Mouse (Mus musculus): ENCODE results near the gene Actr3b. TPM values are rescaled to one million over a fixed set of nuclear protein-coding genes. Genes with fewer than 3 reads are reported as not detected.
"Not testable (repeated sequence)": the region's sequence is repeated elsewhere in the genome, so short reads cannot be mapped to it uniquely, and the experiment has no call there.

Gene Actr3b
- polyA plus RNA-seq (2015; fragmentation: Nextera tagmentation; extraction: Ambion mirVana): 30.8 and 31.6 TPM in 2 replicates

GRCm38 (mm10) chr5:25759460-25760409, at the start of gene Actr3b:
TSS of gene Actr3b (plus strand) at chr5:25759997.
- peaks cover 27% of the 10 kb centered on the region for H3K4me1 ChIP-seq (ENCODE audit: control insufficient read depth, insufficient read depth, low read length)
- H3K9ac ChIP-seq (ENCODE audit: low read length): peak within 1 kb of the TSS; percentile 86
- H3K9me3 ChIP-seq (replicated peaks; ENCODE audit: control insufficient read depth, low read length): no peaks in the 10 kb centered on the region
- 2% methylated on average over 45 of the region's 45 CpGs for WGBS
- H3K4me3 ChIP-seq (ENCODE audit: low read length): peak within 1 kb of the TSS; percentile 89
- H3K4me2 ChIP-seq (ENCODE audit: low read depth, low read length): peak within 1 kb of the TSS; percentile 98
- H3K27me3 ChIP-seq (ENCODE audit: control insufficient read depth, insufficient read depth, low read length): 0 out of 2 replicates have a peak, but pooled peaks cover 2% of the 10 kb centered on the region
- H3K36me3 ChIP-seq (ENCODE audit: control insufficient read depth, insufficient read depth): no peaks in the 10 kb centered on the region
- H3K27ac ChIP-seq (ENCODE audit: low read length): peak within 1 kb of the TSS; percentile 77
- peak; percentile 95 for ATAC-seq (replicated peaks; ENCODE audit: extremely low read depth, insufficient read depth, low FRiP score)

- H3K4me1 ChIP-seq (ENCODE audit: control insufficient read depth, insufficient read depth, low read length); H3K9me3 ChIP-seq (replicated peaks; ENCODE audit: control insufficient read depth, low read length); H3K9ac ChIP-seq (ENCODE audit: low read length); H3K4me2 ChIP-seq (ENCODE audit: low read depth, low read length); ATAC-seq (replicated peaks; ENCODE audit: extremely low read depth, insufficient read depth, low FRiP score); H3K36me3 ChIP-seq (ENCODE audit: control insufficient read depth, insufficient read depth); H3K27me3 ChIP-seq (ENCODE audit: control insufficient read depth, insufficient read depth, low read length); H3K27ac ChIP-seq (ENCODE audit: low read length); H3K4me3 ChIP-seq (ENCODE audit: low read length): not testable (repeated sequence)
- WGBS: 77% methylated on average over 4 of the region's 4 CpGs
Measured at GRCm38 (mm10) chr5:25713001-25713706, 46.6 kb upstream of the Actr3b start.

GRCm38 (mm10) chr5:25719390-25719789, 40.4 kb upstream of the Actr3b start:
- Histone ChIP-seq H3K9me3 (replicated peaks; ENCODE audit: control insufficient read depth, low read length) (no peaks in the 10 kb centered on the region), H3K4me1 (ENCODE audit: control insufficient read depth, insufficient read depth, low read length) (no peaks in the 10 kb centered on the region), H3K4me2 (ENCODE audit: low read depth, low read length) (no peak overlapping the region), H3K36me3 (ENCODE audit: control insufficient read depth, insufficient read depth) (no peaks in the 10 kb centered on the region), H3K27me3 (ENCODE audit: control insufficient read depth, insufficient read depth, low read length) (no peaks in the 10 kb centered on the region), H3K4me3 (ENCODE audit: low read length) (no peak overlapping the region), H3K27ac (ENCODE audit: low read length) (no peak overlapping the region), H3K9ac (ENCODE audit: low read length) (no peak overlapping the region)
- no peak for ATAC-seq (replicated peaks; ENCODE audit: extremely low read depth, insufficient read depth, low FRiP score)
- 63% methylated on average over 4 of the region's 4 CpGs for WGBS

GRCm38 (mm10) chr5:25723016-25723415, 36.8 kb upstream of the Actr3b start:
- Histone ChIP-seq H3K9ac (ENCODE audit: low read length) (no peak overlapping the region), H3K4me1 (ENCODE audit: control insufficient read depth, insufficient read depth, low read length) (no peaks in the 10 kb centered on the region), H3K4me3 (ENCODE audit: low read length) (no peak overlapping the region), H3K27ac (ENCODE audit: low read length) (no peak overlapping the region), H3K27me3 (ENCODE audit: control insufficient read depth, insufficient read depth, low read length) (no peaks in the 10 kb centered on the region), H3K36me3 (ENCODE audit: control insufficient read depth, insufficient read depth) (no peaks in the 10 kb centered on the region), H3K9me3 (replicated peaks; ENCODE audit: control insufficient read depth, low read length) (no peaks in the 10 kb centered on the region), H3K4me2 (ENCODE audit: low read depth, low read length) (no peak overlapping the region)
- 85% methylated on average over 2 of the region's 2 CpGs for WGBS
- no peak for ATAC-seq (replicated peaks; ENCODE audit: extremely low read depth, insufficient read depth, low FRiP score)

DNA sequence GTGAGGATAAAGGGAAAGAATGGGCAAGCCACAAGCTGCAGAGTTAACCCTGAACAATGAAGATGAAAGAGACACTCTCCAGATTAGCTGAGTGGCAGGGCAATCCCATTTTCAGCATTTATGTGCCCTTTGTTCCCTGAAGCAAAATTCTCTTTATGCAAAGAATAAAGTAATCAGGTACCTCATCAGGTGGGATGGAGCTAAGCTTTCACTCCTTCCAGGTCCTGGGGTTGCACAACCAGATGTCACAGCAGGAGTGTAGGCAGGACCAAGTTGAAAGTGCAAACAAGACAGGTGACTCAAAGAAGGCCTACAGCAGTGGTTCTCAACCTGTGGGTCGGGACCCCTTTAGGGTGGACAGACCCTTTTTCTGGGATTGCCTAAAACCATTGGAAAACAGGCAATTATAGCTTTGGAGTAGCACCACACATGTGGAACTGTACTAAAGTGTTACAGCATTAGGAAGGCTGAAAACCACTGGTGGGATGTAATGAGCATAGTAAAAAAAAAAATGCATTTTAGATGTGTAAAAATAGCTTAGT, 35.6 kb upstream of the Actr3b start:
- Histone ChIP-seq H3K27me3 (ENCODE audit: control insufficient read depth, insufficient read depth, low read length) (no peaks in the 10 kb centered on the region), H3K27ac (ENCODE audit: low read length) (no peak overlapping the region), H3K9ac (ENCODE audit: low read length) (no peak overlapping the region), H3K9me3 (replicated peaks; ENCODE audit: control insufficient read depth, low read length) (no peaks in the 10 kb centered on the region), H3K4me3 (ENCODE audit: low read length) (no peak overlapping the region), H3K36me3 (ENCODE audit: control insufficient read depth, insufficient read depth) (no peaks in the 10 kb centered on the region), H3K4me1 (ENCODE audit: control insufficient read depth, insufficient read depth, low read length) (no peaks in the 10 kb centered on the region), H3K4me2 (ENCODE audit: low read depth, low read length) (no peak overlapping the region)
- 33% methylated on average over 1 of the region's 1 CpGs for WGBS
- no peak for ATAC-seq (replicated peaks; ENCODE audit: extremely low read depth, insufficient read depth, low FRiP score)

DNA sequence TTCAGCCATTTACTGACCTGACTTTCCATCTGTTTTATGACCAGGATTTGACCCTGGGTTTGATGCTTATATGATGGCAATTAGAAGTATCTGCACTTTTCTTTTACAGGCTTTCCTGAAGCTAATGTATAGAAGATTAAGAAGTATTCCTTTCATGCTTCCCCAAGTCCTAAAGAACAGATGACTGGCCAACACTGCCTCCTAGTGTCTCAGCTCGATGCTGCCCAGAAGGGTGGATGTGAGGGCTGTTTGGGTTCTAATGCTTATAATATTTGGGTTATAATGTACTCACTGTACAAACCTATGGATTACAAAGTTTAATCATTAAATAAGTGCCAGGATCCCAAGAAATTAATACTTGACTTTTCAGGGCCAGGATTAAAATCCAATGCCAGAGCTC, 25.5 kb upstream of the Actr3b start:
- Histone ChIP-seq H3K4me2 (ENCODE audit: low read depth, low read length) (no peak overlapping the region), H3K36me3 (ENCODE audit: control insufficient read depth, insufficient read depth) (no peaks in the 10 kb centered on the region), H3K4me3 (ENCODE audit: low read length) (no peak overlapping the region), H3K9ac (ENCODE audit: low read length) (no peak overlapping the region), H3K4me1 (ENCODE audit: control insufficient read depth, insufficient read depth, low read length) (no peaks in the 10 kb centered on the region), H3K27me3 (ENCODE audit: control insufficient read depth, insufficient read depth, low read length) (no peaks in the 10 kb centered on the region; the same call in 1 of the 2 replicates), H3K9me3 (replicated peaks; ENCODE audit: control insufficient read depth, low read length) (no peaks in the 10 kb centered on the region), H3K27ac (ENCODE audit: low read length) (no peak overlapping the region)
- WGBS: 11% methylated on average over 1 of the region's 1 CpGs
- no peak for ATAC-seq (replicated peaks; ENCODE audit: extremely low read depth, insufficient read depth, low FRiP score)

GRCm38 (mm10) chr5:25735861-25736260, 23.9 kb upstream of the Actr3b start:
- Histone ChIP-seq H3K9ac (ENCODE audit: low read length) (no peak overlapping the region), H3K4me2 (ENCODE audit: low read depth, low read length) (no peak overlapping the region)
- 75% methylated on average over 2 of the region's 2 CpGs for WGBS

GRCm38 (mm10) chr5:25738448-25738847, 21.3 kb upstream of the Actr3b start:
- no peaks in the 10 kb centered on the region for H3K36me3 ChIP-seq (ENCODE audit: control insufficient read depth, insufficient read depth)
- no peak overlapping the region for H3K27ac ChIP-seq (ENCODE audit: low read length)
- no peak overlapping the region for H3K4me3 ChIP-seq (ENCODE audit: low read length)
- H3K9me3 ChIP-seq (replicated peaks; ENCODE audit: control insufficient read depth, low read length): no peaks in the 10 kb centered on the region
- H3K4me1 ChIP-seq (ENCODE audit: control insufficient read depth, insufficient read depth, low read length): no peaks in the 10 kb centered on the region
- no peak overlapping the region for H3K4me2 ChIP-seq (ENCODE audit: low read depth, low read length)
- 56% methylated on average over 3 of the region's 3 CpGs for WGBS
- no peak for ATAC-seq (replicated peaks; ENCODE audit: extremely low read depth, insufficient read depth, low FRiP score)
- no peaks in the 10 kb centered on the region for H3K27me3 ChIP-seq (ENCODE audit: control insufficient read depth, insufficient read depth, low read length)
- H3K9ac ChIP-seq (ENCODE audit: low read length): no peak overlapping the region

More at GRCm38 (mm10) chr5:25735861-25736260, 23.9 kb upstream of the Actr3b start:
- no peaks in the 10 kb centered on the region for H3K4me1 ChIP-seq (ENCODE audit: control insufficient read depth, insufficient read depth, low read length)
- no peak overlapping the region for H3K27ac ChIP-seq (ENCODE audit: low read length)
- ATAC-seq (replicated peaks; ENCODE audit: extremely low read depth, insufficient read depth, low FRiP score): no peak
- H3K4me3 ChIP-seq (ENCODE audit: low read length): no peak overlapping the region
- H3K9me3 ChIP-seq (replicated peaks; ENCODE audit: control insufficient read depth, low read length): no peaks in the 10 kb centered on the region
- no peaks in the 10 kb centered on the region; the same call in 1 of the 2 replicates for H3K27me3 ChIP-seq (ENCODE audit: control insufficient read depth, insufficient read depth, low read length)
- no peaks in the 10 kb centered on the region for H3K36me3 ChIP-seq (ENCODE audit: control insufficient read depth, insufficient read depth)
